Mouse (Mus musculus) retina, postnatal 7 days (tissue): ENCODE data around the gene Atp9a.
A peak's percentile ranks its signal among the peaks of the same experiment; 100 is the strongest.
"Not testable (repeated sequence)": the region's sequence is repeated elsewhere in the genome, so short reads cannot be mapped to it uniquely, and the experiment has no call there.

Source experiments
- DNase-seq: peaks from one replicate; pipeline ENCODE4 v3.0.0-alpha.2; 2012; ENCODE audit warnings: low read depth, low spot score

Atp9a gene

GRCm38 (mm10) chr2:168742059-168742627, at the start of gene Atp9a:
Gene Atp9a (minus strand): TSS chr2:168742409.
- peak; percentile 56 for DNase-seq

- DNase-seq: no peak
Observed at GRCm38 (mm10) chr2:168791115-168791802, 49.0 kb upstream of the Atp9a start.

GRCm38 (mm10) chr2:168786174-168786573, 44.0 kb upstream of the Atp9a start:
- no peak for DNase-seq

DNA sequence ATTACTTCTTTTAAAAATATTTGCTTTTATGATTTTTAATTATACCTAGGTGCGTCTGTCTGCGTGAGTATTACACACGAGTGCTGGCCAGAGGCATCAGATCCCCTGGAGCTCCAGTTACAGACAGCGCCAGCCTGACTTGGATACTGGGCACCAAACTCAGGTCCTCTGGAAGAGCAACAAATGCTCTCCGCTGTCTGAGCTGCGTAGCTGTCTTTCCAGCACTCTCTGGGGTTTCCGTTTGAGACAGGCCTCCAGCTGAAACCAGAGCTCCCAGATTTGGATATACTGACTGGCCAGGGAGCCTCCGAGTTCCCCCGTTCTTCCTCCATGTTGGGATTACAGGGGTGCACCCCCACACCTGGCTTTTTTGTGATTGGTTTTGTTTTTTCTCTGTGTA, 38.4 kb upstream of the Atp9a start:
- DNase-seq: no peak

DNA sequence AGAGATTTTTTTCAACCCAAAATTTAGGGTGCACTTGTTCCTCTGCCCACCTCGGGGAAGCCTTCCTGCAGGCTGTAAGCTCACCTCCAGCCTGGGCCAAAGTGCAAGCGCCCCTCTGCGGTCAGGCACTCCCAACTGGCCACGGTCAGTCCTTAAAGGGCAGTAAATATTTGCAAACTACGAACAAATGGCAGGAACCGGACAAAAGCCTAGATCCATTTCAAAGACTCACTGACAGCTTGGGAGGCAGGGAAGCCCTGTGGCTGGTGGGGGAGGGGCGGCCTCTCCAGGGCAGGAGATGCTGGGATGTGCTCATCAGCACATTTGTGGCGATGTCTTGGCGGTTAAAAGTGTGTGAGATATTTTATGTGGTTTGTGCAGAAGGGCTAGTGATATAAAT, 37.8 kb upstream of the Atp9a start:
- no peak for DNase-seq

DNA sequence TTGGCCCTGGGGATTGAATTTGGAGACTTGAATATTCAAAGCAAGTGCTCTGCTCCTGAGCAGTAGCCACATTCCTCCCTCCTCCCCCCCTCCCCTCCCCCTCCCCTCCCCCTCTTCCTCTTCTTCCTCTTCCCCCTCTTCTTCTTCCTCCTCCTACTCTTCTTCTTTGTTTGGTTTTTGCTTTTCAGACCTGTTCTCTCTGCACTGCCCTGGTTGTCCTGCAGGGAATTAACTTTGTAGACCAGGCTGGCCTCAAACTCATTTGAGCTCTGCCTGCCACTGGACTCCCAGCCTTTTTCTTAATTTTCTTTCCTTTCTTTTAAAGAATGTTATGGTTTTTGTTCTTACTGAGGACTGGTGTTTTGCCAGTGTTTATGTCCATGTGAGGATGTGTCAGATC, 35.3 kb upstream of the Atp9a start:
- no peak for DNase-seq

DNA sequence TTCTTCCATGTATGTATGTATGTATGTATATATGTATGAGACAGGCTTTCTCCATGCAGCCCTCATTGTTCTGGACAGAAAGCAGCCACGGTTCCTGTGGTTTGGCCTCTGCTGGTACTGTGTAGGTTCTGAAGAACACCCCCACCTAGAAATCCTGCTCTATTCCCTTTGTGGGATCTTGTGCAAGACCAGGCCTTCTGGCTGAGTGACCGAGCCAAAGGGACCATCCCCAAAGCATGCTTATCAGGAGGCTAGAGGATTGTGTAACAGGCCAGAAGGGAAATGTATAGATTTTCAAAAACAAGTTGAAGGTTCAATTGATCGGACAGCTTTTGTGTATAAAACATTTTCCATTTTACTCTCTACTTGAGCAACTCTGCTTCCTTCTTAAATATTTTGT, 34.0 kb upstream of the Atp9a start:
- DNase-seq: no peak

DNA sequence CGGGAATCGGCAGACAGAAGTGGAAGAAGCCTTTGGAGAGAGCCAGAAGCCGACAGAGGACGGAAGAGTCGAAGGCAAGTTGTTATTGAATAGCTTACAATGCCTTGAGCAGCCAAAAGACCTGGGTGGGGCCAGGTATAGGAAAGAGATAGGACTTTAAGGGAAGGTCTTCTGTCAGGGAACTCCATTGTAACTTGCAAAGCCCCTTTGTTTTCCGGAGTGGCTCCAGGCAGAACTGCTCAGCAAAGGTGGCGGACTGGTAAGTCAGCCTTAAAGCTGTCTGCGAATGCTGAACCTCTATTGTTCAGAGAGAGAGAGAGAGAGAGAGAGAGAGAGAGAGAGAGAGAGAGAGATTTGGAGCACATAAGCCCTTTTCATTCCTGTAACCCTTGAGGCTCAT, 27.1 kb upstream of the Atp9a start:
- DNase-seq: no peak

GRCm38 (mm10) chr2:168767582-168767981, 25.4 kb upstream of the Atp9a start, which contains the start of gene Sall4:
Gene Sall4 (minus strand): TSS chr2:168767943.
- no peak for DNase-seq

DNA sequence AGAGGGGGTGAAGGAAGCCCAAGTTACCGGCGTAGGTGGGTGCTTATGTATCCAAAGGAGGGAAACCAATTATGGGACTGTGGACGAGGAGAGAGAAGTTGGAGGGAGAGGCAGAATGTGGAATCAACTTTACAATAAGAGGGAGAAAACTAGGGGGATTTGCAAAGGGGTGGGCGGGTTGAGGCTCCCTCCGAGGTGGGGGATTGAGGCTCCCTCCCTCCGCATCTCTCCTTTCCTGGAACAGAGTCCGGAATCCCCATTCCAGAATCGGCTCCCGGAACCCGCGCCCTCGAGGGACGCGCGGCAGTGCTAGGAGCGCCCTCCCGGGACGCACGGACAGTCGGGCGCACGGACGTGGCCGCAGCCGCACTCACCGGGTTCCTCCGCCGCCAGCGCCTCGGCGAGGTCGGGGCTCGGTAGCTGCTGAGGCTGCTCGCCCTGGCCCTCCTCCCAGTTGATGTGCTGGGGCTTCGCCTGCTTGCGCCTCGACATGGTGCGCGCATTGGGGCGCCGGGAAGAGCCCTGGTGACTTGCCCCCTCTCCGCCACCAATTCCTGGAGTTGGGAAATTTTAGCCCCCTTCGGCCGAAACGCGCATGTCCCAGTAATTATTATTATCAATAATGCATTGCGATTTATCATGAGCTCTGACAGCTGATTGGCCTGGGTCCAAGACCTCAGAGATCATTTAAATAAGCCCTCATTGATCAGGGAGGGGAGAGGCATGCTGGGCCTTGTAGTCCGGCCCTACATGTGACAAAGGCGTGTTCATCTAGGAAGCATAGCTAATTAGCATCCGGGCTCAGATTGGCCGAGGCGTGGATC, 24.5 kb upstream of the Atp9a start:
- DNase-seq: no peak

DNA sequence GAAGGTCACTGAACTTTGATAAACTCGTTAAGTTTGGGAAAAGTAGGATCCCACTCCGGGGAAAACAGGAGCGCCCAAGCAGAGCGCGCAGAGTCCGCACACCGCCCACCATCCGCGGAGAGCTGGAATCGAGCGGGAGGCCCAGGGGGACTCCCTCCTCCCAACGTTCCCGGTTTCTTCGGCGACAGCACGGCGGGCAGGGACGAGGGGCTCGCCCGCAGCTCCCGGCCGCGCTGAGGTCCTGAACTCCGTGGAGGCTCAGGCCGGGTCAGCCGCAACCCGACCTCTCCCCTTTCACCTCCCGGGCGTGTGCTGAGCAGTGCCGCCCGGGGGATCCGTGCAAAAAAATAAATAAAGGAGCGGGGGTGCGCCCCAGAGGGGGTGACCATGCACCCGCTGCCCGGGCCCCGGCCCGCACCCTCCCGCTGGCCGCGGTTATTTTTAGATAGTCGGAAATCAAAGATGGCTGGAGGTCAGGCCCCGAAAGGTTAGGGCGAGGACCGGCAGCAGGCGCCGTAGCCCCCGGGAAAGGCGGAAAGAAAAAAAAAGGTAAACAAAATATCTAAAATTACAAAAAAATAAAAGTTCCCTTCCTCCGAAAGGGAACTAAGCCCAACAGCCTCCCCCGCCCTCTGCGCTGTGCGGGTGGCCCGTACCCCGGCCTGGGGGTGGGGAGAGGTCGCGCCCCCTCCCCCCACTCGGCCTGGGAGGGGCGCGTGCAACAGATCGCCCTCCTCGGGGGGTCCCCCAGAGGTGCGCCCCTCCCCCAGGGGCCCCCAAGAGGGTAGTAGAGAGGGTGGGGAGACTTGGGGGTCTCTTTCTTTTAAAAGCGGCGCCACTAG, 23.7 kb upstream of the Atp9a start:
- no peak for DNase-seq

DNA sequence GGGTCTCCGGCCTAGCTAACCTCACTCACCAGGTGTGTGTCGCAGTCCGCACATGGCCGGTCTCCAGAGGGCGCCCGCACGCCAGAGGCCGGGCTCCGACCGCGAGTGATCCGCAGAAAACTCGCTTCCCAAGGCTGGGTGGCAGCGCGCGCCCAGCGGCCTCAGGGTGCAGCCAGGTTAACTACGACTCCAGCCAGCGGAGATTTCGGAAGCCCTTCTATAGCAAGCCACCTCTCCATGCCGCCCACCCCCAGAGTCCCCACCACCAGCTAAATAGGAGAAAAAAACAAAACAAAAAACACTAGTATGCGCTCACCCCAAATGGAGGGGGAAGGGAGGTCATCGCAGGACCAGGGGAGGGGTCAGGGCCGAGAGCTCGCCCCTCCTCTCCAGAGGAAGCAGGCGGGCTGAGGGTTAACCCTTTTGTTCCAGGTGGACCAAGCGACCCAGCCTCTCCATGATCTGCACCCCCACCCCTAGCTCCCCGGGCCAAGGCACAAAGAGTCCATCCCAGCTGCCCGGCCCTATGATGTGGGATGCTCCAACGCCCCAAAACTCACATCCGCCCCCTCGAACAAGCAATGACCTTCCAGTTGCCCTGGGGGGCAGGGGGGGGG, 23.0 kb upstream of the Atp9a start:
- no peak for DNase-seq

- no peak for DNase-seq
Observed at GRCm38 (mm10) chr2:168764460-168764867, 22.3 kb upstream of the Atp9a start.

GRCm38 (mm10) chr2:168763785-168764184, 21.6 kb upstream of the Atp9a start:
- DNase-seq: no peak

- DNase-seq: no peak
Observed at GRCm38 (mm10) chr2:168762411-168762815, 20.2 kb upstream of the Atp9a start.

GRCm38 (mm10) chr2:168761954-168762353, 19.7 kb upstream of the Atp9a start:
- DNase-seq: no peak

GRCm38 (mm10) chr2:168761141-168761540, 18.9 kb upstream of the Atp9a start:
- no peak for DNase-seq

DNA sequence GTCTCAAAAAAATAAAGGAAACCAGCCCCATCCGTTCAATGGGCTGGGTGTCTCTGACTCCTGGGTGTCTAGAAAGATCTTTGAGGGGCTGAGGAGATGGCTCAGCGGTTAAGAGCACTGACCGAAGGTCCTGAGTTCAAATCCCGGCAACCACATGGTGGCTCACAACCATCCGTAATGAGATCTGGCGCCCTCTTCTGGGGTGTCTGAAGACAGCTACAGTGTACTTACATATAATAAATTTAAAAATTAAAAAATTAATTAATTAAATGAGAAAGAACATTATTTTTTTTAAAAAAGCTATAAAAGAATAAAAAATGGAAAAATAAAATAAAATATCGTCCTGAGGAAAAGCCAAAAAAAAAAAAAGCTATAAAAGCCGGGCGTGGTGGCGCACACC, 2.2 kb upstream of the Atp9a start:
- DNase-seq: not testable (repeated sequence)

DNA sequence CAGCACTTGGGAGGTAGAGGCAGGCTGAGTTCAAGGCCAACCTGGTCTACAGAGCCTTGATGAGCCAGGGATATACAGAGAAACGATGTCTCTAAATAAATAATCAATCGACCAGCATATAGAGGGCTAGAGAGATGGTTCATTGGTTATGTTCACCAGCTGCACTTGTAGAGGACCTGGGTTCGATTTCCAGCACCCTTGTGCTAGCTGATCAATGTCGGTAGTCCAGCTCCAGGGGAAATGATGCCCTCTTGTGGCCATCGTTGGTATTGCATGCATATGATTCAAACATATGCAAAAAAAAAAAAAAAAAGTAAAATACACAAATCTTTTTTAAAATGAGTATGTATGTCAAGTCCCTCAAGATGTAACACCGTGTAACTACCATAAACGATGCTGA, 440 bp upstream of the Atp9a start:
- DNase-seq: no peak

- DNase-seq: peak; percentile 59
Observed at GRCm38 (mm10) chr2:168741273-168742058, 743 bp downstream of the Atp9a start.

GRCm38 (mm10) chr2:168740496-168740895, 1.7 kb downstream of the Atp9a start:
- no peak for DNase-seq
